Mouse (Mus musculus) kidney, postnatal 36 days (tissue): ENCODE data around the gene Stab1.
A peak's percentile ranks its signal among the peaks of the same experiment; 100 is the strongest.

Experiments
- DNase-seq, 2 experiments: peaks; one replicate each; pipeline ENCODE4 v3.0.0; 2021 to 2022; ENCODE audit warnings: mixed read lengths in 2 of 2

Gene Stab1

DNA sequence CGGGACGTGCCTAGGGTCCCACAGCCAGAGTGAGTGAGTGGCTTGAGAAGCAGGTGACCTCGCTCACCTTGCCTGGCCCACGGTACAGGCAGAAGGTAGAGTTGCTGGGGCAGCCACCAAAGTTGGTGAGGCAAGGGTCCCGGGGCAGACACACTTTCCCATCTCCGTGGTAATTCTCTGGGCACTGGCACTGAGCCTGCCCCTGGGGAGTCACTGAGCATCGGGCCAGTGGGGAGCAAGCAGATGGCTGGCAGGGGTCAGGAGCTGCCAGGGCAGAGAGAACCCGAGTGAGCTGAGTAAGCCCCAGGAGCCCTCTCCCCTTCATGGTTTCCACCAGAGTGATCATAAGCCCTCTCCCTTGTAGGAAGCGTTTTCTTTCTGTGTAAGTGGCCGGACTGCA is 6.8 kb downstream of the Stab1 start:
- no peak for DNase-seq

DNA sequence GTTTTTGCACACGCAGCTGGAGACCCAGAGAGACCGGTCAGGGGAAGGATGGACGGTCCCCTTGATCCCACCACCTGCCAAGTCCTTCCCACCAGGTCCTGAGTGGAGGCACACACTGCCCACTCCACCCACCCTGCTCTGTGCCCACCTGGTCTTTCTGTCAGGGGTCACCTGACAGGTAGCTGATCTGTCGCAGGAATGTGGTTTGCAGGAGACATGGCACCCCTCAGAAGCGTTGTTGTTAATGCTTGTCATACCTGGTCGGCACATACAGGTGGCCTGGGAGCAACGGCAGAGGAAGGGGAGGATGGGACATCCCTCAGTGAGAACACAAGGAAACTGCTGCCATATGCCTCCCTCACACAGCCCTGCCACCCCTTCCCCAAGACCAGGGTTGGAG is 7.2 kb downstream of the Stab1 start:
- DNase-seq: no peak

DNA sequence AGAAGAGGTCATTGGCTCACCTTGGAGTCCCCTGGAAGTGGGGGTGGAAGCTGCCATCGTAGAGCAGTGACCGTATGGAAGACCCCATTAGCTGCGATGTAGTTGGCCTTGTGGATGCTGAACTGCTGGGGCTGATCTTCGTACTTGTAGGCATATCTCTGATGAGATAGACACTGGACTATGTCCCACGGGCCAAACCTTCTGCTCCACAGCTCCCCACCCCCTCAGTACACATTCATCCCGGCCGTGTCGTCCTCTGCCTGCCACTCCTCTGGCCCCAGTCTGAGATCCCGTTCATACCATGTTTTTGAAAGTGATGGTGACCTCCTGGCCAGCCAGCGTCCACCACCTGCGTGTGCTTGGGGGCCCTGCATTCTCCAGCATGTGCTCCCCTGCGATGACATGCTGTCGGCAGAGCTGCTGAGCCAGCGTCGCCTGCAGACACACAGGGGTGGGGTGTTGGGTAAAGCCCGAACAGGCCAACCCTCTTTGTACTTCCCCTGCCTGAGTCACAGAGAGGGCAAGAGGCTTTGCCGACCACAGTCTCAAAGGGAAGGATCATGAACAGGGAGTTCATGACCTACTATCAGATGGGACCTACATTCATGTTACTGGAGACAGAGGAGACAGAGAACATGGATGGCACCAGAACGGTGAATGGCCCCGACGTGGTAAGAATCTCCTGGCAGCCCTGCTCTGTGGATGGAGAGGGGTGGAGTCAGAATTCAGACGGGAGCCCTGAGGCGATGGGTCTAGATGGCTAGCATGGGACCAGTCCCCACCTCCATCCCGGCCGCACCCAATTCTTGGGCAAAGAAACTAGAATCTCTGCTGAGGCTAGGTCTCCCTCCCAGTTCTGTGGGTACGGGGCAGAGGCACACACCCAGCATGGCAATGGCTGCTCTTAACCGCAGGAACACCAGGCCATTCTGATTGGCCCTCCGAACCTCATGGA is 8.0 kb downstream of the Stab1 start:
- DNase-seq: no peak

DNA sequence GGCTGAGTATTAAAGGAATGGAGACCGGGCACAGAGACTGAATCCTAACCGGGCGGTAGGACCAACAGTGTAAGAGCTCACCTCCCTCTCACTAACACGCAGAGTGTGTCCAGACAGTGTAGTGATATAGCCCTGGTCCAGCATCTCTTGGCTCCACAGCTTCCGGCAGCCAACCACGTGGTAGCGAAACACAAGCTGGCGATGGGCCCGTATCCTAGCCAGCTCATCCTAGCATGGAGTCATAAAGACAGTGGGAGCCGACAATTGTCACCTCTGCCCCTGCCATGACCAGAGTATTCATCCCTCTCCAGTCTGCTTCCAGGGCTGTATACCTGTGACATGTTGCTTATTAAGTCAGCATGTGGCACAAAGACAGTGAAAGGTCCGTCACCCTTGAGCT is 22.7 kb downstream of the Stab1 start:
- no peak for DNase-seq

DNA sequence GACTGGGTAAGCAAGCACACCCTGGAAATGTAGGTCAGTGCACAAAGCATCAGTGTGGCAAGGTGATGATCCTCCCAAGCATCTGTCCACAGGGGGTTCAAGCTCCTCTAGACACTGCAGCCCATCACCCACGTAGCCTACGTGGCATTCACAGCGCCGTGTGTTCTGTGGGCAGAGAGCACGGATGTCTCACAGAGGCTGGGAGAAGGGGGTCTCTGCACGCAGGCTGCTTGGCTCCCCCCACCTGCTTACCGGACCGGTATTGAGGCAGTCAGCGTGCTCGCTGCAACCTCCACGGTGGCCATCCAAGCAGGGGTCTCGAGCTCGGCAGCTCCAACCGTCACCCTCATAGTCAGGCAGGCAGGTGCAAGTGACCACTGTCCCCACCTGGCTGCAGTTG is 27.4 kb downstream of the Stab1 start:
- no peak for DNase-seq

DNA sequence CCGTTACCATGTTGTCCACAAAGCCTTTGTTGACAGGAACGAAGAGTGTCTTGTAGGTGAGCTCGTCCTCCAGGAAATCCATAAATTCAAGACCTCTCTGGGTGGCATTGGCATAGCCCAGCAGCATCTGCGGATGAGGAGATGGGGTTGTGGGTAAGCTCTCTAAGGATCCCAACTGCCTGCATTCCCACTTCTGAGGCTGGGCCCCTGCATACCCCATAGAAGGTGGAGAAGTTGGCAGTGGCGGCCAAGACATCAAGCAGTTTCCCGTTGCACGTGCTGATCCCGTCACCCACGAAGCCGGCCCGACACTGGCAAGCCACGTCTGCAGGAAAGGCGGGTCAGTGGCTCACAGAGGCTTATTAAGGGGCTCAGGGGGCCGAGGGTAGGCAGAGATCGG is 28.3 kb downstream of the Stab1 start:
- no peak for DNase-seq

DNA sequence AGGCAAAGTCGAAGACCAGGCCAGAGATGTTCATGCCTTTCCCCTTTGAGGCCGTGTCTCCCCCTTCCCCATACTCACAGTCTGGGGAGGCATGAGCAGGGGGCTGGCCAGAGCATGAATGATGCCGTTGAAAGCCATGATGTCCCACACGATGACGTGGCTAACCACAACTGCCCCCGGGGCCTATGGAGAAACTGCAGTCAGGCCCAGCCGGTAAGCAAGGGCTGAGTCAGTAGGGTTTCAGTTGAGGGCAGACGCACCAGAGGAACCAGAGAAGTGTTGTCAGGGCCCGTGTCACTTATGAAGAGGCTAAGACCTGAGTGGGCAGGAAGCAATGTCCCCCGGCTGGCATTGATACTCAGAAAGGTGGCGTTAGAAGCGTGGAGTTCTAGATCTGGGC is 28.8 kb downstream of the Stab1 start:
- DNase-seq: no peak

DNA sequence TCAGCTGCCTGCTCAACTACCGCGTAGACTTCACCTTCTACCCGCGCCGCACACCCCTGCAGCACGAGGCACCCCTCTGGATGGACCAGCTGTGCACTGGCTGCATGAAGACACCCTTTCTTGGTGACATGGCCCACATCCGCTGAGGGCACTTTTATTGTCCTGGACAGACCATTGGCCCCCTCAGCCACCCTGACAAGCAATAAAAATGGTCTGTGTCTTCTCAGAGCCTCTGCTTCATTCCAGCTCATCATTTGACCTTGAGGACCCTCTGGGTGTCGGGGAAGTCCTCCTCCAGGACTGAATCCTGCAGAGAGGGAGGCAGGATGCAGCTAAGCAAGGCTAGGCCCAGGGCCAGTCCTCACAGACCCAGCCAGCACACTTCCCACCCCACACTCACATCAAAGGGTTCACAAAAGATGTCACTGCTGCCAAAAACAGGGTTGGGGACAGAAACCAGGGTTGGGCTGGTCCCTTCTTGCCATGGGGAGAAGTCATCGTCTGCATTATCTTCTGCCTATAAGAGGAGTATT is 29.5 kb downstream of the Stab1 start:
- no peak for DNase-seq

DNA sequence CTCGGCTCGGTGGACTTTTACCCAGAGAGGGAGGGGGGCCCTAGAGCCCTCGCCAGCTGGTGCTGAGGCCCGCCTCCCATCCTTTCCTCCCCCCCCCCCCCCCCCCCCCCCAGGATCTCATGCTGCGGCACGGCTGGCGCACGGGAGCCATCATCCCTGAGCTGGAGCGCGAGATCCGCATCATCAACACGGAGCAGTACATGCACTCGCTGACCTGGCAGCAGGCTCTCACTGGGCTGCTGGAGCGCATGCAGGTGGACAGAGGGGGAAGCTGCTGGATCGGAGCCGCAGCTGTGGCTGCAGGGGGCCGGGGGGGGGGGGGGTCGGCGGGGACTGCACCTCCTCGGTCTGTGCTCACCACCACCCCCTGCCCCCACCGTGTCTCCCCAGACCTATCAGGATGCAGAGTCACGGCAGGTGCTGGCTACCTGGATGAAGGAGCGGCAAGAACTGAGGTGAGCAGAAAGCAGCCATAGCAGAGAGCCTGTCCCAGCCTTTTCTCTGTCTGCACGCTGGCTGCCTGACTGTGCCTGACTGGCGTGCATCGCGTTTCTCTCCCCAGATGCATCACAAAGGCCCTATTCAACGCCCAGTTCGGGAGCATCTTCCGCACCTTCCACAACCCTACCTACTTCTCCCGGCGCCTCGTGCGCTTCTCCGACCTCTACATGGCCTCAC is 30.1 kb downstream of the Stab1 start:
- no peak for DNase-seq

DNA sequence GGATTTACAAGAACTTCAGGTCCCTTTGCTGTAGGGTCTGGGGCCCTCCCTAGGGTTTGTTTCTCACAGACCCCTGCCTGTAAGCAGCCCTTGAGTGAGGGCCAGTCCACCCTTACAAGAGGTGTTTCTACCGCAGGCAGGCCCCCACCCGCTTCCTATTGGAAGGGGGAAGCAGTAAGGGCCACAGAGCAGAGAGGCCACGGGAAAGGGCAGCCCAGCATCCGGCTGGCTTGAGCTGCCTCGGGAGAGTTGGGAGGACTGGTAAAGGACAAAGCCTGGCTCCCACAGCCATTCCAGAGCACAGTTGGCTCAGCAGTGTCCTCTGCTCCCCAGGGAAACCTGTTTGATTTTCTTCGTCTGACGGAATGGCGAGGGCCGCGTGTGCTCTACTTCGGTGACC is 30.6 kb downstream of the Stab1 start:
- peak; percentile 65 to 72 for DNase-seq

DNA sequence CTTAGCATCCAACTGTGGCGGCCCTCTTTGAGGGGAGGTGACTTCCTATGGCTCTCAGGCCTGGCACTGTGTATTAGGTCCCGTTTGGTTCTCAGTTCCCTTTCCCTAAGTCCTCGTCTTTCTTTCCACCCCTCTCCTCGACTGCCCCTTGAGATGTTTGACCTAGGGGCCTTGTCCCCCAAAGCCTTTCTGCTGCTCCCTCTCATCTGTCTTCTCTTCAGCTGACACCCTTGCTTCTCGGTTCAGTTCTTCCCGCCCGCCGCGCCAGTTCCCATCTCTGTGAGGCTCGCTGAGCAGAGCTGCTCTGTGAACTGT is 31.2 kb downstream of the Stab1 start:
- DNase-seq: no peak

DNA sequence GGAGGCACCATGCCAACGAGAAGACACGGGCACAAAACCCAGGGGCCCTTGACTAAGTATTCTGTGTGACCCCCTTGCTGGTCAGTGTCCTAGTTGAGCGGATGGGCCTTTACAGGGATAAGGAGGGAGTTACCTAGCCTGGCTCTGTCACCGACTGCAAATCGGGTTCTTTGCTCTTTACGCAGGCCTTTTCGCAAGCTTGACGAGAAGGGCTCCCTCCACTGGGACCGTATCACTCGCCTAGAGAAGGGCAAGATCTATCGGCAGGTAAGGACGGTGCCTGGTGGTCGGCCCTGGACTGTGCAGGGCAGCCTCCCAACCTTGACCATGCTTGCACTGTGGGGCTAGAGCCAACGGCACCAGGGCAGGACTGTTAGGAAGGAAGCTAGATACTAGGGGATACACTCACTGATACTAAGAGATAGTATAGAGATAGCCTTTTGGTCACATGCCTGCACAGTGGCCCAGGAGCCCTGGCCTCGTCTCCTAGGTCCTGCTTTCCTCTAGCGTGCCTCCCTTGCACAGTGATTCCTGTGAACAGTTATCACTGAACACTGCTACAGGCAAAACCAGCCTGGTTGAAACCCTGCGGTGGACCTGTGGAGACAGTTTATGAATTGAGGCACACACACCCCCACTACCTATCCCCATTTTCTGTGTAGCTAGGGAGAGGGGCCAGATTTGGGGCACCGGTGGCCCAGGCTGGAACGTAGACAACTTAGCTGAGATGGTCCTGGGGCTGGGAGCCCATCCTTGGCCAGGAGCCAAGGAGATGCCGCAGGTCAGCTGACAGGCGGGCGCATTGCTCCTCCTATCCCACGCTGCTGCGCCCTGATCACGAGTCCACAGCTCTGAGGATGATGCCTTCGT is 31.8 kb downstream of the Stab1 start:
- DNase-seq: no peak

DNA sequence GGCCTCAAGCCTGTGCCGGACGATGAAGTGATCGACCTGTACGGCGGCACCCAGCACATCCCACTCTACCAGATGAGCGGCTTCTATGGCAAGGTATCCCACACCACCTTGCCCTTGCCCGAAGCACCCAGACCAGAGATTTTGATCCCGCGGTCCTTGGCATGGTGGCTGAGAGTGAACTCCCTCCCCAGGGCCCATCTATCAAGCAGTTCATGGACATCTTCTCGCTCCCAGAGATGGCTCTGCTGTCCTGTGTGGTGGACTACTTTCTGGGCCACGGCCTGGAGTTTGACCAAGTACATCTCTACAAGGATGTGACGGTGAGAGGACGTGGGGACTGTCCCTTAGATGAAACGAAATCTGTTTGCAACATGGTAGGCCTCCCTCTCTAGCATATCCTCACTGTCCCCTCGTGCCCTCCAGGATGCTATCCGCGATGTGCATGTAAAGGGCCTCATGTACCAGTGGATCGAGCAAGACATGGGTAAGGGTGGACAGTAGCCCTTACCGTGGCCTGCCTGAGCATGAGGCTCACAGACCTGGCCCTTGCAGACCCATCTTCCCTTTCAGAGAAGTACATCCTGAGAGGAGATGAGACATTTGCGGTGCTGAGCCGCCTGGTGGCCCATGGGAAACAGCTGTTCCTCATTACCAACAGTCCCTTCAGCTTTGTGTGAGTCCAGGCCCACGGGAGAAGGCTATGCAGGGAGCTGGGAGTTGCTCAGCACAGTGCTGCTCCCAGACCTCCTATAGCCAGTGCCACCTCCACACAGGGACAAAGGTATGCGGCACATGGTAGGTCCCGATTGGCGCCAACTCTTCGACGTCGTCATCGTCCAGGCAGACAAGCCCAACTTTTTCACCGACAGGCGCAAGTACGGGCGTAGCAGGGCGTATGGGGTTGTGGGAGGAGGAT is 32.7 kb downstream of the Stab1 start:
- DNase-seq: no peak

DNA sequence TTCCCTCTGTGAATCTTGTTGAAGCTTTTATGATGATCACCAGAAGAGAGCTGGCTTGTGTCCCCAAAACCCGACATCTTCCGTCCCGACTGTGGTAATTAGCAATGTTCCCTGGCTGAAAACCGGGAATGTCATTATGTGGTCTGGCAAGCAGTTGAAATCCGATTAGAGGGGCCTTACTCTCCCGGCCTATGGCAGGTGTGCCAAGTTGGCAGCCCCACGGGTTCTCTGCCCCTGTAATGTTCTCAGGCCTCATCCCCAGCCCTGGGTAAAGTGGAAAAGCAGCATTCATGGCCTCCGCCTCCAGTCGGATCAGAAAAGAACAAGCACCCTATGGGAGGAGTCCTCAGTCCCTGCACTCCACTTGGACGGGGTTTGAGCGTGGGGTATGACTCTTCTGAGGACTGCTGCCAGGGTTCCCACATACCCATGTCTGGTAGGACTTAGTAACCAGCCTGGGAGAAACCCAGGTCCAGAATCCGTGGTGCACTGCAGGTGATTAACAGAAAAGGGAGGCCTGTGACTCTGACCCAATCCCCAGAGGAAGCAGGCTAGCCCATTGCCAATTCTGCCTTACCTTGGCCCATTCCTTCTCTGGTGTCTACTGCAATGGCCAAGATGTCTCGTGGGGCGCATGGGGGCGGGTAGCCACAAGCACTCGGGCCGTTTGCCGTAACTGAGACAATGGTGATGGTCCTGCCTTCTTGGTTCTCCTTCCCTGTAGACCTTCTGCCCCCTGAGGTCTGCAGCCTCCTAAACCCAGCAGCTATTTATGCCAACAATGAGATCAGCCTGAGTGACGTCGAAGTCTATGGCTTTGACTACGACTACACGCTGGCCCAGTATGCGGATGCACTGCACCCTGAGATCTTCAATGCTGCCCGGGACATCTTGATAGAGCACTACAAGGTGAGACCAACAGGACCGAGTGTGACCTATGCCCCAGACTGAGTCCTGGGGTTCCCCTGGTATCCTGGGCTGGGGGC is 34.1 kb downstream of the Stab1 start:
- DNase-seq: no peak

DNA sequence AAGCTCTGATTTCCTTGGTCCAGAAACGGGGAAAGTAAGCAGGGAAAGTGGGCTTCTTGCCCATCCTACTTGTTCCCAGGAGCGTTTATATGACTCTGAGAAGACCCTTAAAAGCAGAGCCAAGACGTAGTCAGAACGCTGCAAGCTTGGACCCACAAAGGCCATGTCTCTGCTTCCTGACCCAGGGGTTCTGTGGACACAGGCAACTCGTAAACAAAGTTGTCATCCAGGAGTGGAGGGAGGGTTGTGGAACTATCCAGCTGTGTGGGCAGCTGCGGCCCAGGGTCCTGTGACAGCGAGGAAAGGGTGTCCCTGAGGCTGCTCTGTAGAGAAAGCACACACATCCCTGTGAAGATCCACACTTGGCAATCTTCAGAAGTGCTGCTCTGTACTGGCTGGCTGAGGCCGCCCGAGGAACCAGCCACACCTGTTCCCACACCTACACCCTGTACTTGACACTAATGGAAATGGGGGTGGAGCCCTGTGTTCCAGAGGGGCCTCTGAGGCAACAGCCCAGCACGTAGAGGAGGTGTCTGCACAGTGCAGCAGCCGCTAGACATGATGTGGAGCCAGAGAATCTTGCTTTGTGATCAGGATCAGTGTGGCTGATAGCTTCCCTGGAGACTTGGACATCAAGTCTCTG is 35.3 kb downstream of the Stab1 start:
- DNase-seq: no peak

DNA sequence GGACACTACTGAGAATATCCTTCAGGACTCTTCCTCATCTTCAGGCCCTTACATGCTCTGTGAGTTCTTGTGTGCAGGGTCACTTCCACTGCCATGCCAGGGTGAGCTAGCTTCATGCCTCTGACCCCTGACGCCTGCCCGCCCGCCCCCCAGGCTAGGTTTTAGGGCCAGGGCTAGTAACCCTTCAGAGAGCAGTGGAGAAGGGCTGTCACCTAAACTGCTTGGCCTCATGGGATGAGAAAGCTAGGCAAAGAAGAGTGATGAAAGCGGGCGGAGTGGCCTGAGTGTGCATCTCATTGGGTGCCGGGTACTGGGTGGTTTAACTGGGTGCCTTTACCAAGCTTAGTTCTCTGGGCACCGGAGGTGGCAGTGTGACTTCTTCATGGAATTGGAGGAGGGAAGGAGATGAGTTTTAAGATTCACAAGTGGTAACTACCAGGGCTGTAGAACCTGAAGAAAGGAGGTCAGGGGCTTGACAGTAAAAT is 35.9 kb downstream of the Stab1 start:
- DNase-seq: no peak

DNA sequence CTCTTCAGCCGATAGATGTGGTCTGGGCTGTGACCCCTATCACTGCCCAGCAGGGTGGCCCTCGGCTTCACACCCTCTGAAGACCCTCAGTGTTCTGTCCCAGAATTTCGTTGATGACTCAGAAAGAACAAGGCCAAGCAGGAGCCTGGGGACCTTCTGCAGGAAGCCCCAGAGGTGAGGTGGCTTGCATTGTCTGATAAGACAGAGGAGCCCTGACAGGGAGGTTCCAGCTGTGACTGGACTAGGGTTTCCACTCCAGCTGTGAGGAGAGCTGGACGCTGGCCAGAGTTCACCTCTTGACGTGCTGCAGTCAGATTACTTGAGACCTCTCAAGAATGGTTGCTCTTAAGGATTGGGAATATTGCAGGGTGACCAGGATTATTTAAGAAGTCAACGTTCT is 36.4 kb downstream of the Stab1 start:
- peak in 1 of 2 experiments; percentile 65 for DNase-seq

DNA sequence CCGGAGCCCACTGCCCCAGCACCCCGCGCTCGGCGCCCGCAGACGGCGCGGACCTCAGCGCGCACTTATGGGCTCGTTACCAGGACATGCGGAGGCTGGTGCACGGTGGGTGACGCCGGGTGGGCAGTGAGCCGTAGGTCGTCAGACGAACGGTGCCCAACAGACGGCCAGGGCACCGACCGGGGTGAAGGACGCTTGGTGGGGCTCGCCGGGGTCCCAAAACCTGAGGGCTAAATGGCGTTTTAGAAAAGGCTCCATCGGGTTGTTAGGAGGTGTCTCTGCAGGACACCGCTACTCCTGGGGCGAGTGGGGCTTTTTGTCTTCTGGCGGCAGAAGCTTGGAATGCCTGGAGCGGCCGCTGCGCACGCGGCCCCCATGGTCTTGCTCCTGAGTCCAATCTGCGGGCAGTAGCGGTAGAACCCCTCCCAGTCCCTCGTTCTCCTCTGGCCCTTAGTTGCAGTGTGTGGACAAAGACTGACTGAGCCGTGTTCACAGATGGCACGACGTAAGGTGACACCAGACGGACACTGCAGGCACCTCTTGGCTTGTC is 37.1 kb downstream of the Stab1 start:
- peak in 1 of 2 experiments; percentile 35 for DNase-seq
